Mouse (Mus musculus) cerebellum, adult 11-12 months (tissue): ENCODE data around the gene Kera.

Experiments used
- DNase-seq: peaks from one replicate; pipeline ENCODE4 v3.0.0; 2022

Gene Kera

GRCm38 (mm10) chr10:97606579-97606978 is at the start of gene Kera:
Kera (plus strand) TSS chr10:97606879.
- DNase-seq, result no peak

GRCm38 (mm10) chr10:97564957-97565856 is 41.5 kb upstream of the Kera start, which contains the start of gene Lum:
Lum (plus strand) TSS chr10:97565128.
- DNase-seq, result no peak

GRCm38 (mm10) chr10:97567489-97568135 is 39.1 kb upstream of the Kera start:
- DNase-seq, result peak; percentile 12

- peak; percentile 71 for DNase-seq
Observed at GRCm38 (mm10) chr10:97582543-97583231, 24.0 kb upstream of the Kera start.

GRCm38 (mm10) chr10:97584176-97584575 is 22.5 kb upstream of the Kera start:
- no peak for DNase-seq

GRCm38 (mm10) chr10:97587159-97587558 is 19.5 kb upstream of the Kera start:
- no peak for DNase-seq

GRCm38 (mm10) chr10:97589574-97589973 is 17.1 kb upstream of the Kera start:
- no peak for DNase-seq

- no peak for DNase-seq
Observed at GRCm38 (mm10) chr10:97591036-97591435, 15.6 kb upstream of the Kera start.

GRCm38 (mm10) chr10:97591685-97592084 is 15.0 kb upstream of the Kera start:
- DNase-seq, result no peak

GRCm38 (mm10) chr10:97595680-97596079 is 11.0 kb upstream of the Kera start:
- no peak for DNase-seq

- no peak for DNase-seq
Observed at GRCm38 (mm10) chr10:97601744-97602143, 4.9 kb upstream of the Kera start.

- DNase-seq, result peak; percentile 92
Observed at GRCm38 (mm10) chr10:97603256-97603655, 3.4 kb upstream of the Kera start.

GRCm38 (mm10) chr10:97622328-97622727 is 15.6 kb downstream of the Kera start:
- no peak for DNase-seq

- DNase-seq, result no peak
Observed at GRCm38 (mm10) chr10:97624381-97624780, 17.7 kb downstream of the Kera start.

- no peak for DNase-seq
Observed at GRCm38 (mm10) chr10:97625116-97625515, 18.4 kb downstream of the Kera start.

GRCm38 (mm10) chr10:97626543-97626942 is 19.9 kb downstream of the Kera start:
- DNase-seq, result no peak

GRCm38 (mm10) chr10:97631061-97631460 is 24.4 kb downstream of the Kera start:
- no peak for DNase-seq

GRCm38 (mm10) chr10:97641926-97642325 is 35.2 kb downstream of the Kera start:
- no peak for DNase-seq

- DNase-seq, result no peak
Observed at GRCm38 (mm10) chr10:97643768-97644167, 37.1 kb downstream of the Kera start, which contains the start of gene Epyc. Epyc (plus strand) TSS chr10:97644068.

GRCm38 (mm10) chr10:97650334-97650733 is 43.7 kb downstream of the Kera start:
- DNase-seq, result no peak

GRCm38 (mm10) chr10:97659489-97659888 is 52.8 kb downstream of the Kera start:
- no peak for DNase-seq
